Mouse (Mus musculus): ENCODE measurements around the gene Sectm1a. TPM values are rescaled to one million over a fixed set of nuclear protein-coding genes. Genes with fewer than 3 reads are reported as not detected.
A peak's percentile ranks its signal among the peaks of the same experiment; 100 is the strongest.
"Not testable (repeated sequence)": the region's sequence is repeated elsewhere in the genome, so short reads cannot be mapped to it uniquely, and the experiment has no call there.

The Sectm1a gene
- total RNA-seq, 2 experiments from 2014 or later = not detected

DNA sequence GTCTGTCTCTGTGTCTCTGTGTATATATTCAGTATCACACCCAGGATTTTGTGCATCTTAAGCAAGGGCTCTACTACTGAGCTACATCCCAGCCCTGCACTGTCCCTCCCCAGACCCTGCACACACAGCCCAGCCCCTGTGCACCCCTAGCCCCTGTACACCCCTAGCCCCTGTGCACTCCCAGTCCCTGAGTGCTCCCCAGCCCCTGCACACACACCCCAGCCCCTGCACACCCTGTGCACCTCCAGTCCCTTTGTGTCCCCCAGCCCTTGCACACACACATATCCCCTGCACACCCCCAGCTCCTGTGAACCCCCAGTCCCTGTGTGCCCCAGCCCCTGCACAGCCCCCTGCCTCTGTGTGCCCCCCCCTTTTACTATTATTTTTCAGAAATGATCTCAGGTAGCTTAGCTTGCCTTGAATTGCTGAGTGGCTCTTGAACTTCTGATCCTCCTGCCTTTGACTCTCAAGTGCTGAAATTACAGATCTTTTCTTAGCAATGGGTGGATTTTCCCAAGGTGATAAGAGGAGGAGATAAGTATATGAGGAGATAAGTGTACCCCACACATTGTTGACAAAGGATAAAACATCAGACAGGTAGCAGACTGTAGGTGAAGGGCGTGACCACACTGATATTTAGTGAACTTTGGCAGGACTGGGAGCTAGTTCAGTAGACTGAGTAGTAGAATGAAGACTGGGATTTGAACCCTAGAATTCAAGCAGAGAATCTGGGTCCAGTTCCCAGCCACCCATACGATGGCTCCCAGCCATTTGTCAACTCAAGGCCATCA lies 8.9 kb upstream of the Sectm1a start:
- no peak for DNase-seq

DNA sequence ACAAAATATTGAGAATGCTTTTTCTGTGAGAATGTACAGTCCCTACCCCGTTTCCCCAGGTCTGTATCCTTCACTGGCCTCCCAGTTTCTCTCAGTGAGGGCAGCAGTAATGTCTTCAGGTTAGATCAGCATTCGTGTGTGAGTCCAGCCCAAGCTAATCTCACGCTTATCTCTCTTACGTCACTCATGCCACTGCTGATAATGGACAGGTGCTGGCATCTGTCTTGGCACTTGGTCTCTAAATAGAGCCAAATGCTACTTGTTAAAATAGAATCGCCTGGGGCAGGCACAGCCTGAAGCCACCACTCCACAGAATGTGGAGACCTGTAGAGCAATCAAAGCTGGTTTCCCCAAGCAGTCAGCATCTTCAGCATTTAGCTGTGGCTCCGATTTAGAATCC lies 8.0 kb upstream of the Sectm1a start:
- no peak for DNase-seq

DNA sequence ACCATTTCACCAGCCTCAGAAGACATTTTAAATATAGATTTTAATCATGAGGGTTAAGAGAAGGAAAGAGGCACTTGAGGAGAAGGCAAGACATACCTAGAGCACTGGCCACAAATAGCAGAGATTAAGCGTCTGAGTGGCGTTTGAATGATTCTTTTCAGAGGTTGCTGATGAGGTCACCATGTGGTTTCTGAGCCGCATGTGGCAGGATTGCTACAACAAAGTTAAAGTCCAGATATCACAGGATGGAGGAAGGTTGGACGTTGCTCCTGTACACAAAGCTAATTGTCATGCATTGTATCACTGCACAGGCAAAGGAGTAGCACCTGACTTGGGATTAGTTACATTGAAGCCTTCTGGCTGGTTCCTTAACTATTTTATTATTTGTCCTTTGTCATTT lies 5.3 kb upstream of the Sectm1a start:
- no peak for DNase-seq

- no peak for DNase-seq
Measured at GRCm38 (mm10) chr11:121085181-121085580, 4.2 kb upstream of the Sectm1a start.

- no peak for DNase-seq
Measured at GRCm38 (mm10) chr11:121082857-121083500, 2.0 kb upstream of the Sectm1a start.

DNA sequence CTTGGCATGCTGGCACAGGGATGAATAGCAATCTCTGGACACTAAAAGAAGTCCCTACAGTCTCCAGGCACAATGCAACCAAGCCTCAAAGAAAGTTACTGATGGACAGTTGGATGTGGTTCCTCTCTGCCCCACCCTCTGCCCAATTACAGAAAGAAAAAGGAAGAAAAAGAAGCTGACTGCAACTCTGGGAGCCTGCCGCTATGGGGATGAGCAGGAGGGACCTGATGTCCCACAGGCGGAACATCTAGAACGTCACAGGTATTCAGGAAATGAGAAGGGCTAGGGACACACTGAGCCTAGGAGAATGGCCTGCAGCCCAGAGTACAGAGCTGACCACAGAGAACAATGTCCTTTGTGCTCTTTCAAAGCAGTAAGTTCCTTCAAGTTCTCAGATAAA lies 1.2 kb upstream of the Sectm1a start:
- DNase-seq = no peak

DNA sequence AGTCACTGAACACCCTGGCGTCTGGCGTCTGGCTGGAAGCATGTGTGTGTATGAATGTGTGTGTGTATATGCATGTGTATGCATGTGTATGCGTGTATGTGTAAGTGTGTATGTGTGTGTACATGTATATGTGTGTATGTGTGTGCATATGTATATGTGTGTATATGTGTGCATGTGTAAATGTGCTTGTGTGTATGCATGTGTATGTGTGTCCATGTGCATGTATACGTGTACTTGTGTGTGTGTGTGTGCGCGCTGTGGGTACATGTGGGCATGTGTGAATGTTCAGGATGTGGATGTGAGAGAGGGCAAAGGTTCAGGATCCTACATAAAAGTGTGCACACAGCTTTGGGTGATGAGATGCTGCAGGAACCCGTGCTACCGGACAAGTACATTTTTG lies 690 bp downstream of the Sectm1a start:
- DNase-seq = no peak

DNA sequence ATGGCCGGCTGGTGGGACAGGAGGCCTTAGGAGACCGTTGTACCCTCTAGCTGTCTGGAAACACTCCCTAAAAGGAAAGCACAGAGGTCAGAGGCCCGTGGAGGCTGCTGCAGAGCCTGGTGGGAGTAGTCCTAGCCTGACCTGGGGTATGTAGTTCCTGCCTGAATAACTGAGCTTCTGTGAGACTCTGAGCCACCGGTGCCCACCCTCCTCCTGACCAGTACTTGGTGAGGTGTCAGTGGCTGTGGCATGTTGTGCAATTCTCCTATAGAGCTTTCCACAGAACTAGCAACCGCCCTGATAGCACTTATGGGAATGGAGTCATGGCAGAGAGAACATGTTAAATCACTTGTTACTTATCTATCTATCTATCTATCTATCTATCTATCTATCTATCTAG lies 5.4 kb downstream of the Sectm1a start:
- no peak for DNase-seq

- DNase-seq = not testable (repeated sequence)
Measured at GRCm38 (mm10) chr11:121069662-121070061, 11.4 kb downstream of the Sectm1a start.

DNA sequence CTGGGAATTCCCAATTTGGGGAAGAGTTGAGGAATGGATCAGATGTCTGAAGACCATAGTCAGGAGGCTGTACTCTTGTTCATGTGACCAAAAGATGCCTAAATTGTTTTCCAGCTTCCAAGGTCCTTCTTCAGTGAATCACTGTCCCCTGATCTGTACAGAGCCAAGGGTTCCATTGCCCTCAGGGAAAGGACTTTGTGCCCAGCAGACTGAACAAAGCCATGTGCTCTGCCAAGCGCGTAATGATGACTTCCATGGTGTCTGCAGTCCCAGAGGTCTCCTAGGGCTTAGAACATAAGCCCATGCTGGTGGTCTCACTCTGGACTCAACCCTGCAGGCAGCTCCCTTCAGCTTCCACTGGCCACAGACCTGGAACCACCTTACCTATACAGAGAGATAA lies 13.1 kb downstream of the Sectm1a start:
- no peak for DNase-seq

- DNase-seq = peak; percentile 18 to 43
Measured at GRCm38 (mm10) chr11:121064197-121064596, 16.8 kb downstream of the Sectm1a start.

GRCm38 (mm10) chr11:121063379-121063778 lies 17.6 kb downstream of the Sectm1a start, which contains the start of gene Sectm1b:
TSS of gene Sectm1b (minus strand) at chr11:121063569.
- no peak for DNase-seq

- no peak for DNase-seq
Measured at GRCm38 (mm10) chr11:121061615-121062014, 19.4 kb downstream of the Sectm1a start.

DNA sequence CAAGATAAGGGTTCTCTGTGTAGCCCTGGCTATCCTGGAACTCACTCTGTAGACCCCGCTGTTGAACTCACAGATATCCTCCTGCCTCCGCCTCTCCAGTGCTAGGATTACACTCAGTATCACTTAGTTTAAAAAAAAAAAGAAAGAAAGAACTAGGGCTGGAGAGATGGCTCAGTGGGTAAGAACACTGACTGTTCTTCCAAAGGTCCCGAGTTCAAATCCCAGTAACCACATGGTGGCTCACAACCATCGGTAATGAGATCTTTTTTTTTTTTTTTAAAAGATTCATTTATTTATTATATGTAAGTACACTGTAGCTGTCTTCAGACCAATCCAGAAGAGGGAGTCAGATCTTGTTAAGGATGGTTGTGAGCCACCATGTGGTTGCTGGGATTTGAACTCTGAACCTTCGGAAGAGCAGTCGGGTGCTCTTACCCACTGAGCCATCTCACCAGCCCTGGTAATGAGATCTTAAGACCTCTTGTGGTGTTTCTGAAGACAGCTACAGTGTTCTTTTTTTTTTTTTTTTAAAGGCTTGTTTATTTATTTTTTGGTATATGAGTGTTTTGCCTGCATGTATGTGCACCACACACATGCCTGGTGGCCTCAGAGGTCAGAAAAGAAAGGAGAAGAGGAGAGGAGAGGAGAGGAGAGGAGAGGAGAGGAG lies 20.5 kb downstream of the Sectm1a start:
- DNase-seq = not testable (repeated sequence)

GRCm38 (mm10) chr11:121059471-121059870 lies 21.5 kb downstream of the Sectm1a start:
- no peak for DNase-seq

DNA sequence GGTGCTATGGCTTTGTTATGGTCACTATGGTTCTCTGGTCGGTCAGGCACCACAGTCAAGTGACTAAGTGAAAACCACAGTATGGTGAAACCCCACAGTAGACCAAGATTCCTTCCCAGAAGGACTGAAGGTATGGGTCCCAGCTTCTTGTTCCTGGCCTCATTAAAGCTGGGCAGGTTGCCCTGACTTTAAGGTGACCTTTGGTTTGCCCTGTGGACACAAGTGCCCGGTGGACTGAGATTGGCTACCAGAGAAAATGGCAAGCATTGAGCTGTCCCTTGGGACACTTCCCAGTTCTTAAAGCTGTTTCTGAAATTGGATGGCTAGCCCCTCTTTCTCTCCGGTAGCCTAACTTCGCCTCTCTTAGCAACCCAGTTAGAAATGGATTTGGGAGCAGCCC lies 22.1 kb downstream of the Sectm1a start:
- no peak for DNase-seq

- no peak for DNase-seq
Measured at GRCm38 (mm10) chr11:121058122-121058521, 22.9 kb downstream of the Sectm1a start.

GRCm38 (mm10) chr11:121056536-121057236 lies 24.3 kb downstream of the Sectm1a start:
- DNase-seq = no peak

- DNase-seq = peak; percentile 72 to 84
Measured at GRCm38 (mm10) chr11:121053536-121053935, 27.5 kb downstream of the Sectm1a start.

DNA sequence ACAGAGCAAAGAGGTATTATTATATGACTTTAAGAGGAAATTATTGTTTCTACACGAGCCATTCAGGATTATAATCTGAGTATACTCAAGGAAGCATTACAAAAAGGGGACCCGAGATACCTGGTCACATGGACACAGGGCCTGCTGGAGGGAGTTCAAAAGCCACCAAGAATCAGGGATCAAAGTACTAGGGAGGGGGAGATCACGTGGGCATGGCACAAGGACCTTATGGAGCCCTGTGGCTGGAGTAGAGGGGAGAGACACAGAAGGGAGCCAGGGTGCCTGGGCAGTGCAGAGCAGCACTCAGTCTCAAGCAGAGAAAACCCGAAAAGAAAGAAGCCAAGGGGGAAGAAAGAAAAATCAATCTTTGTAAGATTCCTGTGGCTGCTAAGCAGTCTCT lies 28.6 kb downstream of the Sectm1a start:
- no peak for DNase-seq

GRCm38 (mm10) chr11:121051793-121052192 lies 29.2 kb downstream of the Sectm1a start:
- no peak for DNase-seq

- DNase-seq = no peak
Measured at GRCm38 (mm10) chr11:121049840-121050239, 31.2 kb downstream of the Sectm1a start.

Measured in adrenal gland, postnatal 36 days (tissue).